Mouse (Mus musculus): ENCODE data around the gene Eif1ad. TPM values are rescaled to one million over a fixed set of nuclear protein-coding genes. Genes with fewer than 3 reads are reported as not detected.

The Eif1ad gene
- polyA plus RNA-seq, 2 experiments, result 22.0 to 22.9 TPM

GRCm38 (mm10) chr19:5419630-5420029, 53.1 kb downstream of the Eif1ad start:
- H3K36me3 ChIP-seq (replicated peaks; ENCODE audit: control insufficient read depth, insufficient read depth, low read depth), result peaks cover 2% of the 10 kb centered on the region
- WGBS (ENCODE audit: insufficient replicate concordance), result 59% methylated on average over 9 of the region's 9 CpGs
- H3K4me3 ChIP-seq (ENCODE audit: insufficient read depth in 1 of 2, low read depth in 2 of 2, low read length in 2 of 2), result no peak overlapping the region
- no peak overlapping the region for H3K9ac ChIP-seq (replicated peaks)
- ATAC-seq (ENCODE audit: insufficient read depth), result no peak
- H3K9me3 ChIP-seq (ENCODE audit: control insufficient read depth, low read length), result no peaks in the 10 kb centered on the region
- H3K4me2 ChIP-seq (ENCODE audit: low read depth), result no peak overlapping the region
- no peak for DNase-seq (ENCODE audit: low read depth in 3 of 3, low spot score in 3 of 3)
- peaks cover 5% of the 10 kb centered on the region in 2 experiments; a peak in 2 of 4 replicates for H3K4me1 ChIP-seq (replicated peaks; ENCODE audit: control insufficient read depth in 2 of 2, insufficient read depth in 2 of 2, low read length in 1 of 2)
- H3K27ac ChIP-seq, result no peak overlapping the region
- TF ChIP-seq EP300 (IDR thresholded peaks at IDR 0.05; ENCODE audit: low read depth) (no peak), CTCF (IDR thresholded peaks at IDR 0.05; ENCODE audit: low read depth) (no peak)
- H3K27me3 ChIP-seq (ENCODE audit: control insufficient read depth, insufficient read depth, low read length), result no peaks in the 10 kb centered on the region

GRCm38 (mm10) chr19:5420579-5420978, 54.0 kb downstream of the Eif1ad start:
- TF ChIP-seq CTCF (IDR thresholded peaks at IDR 0.05; ENCODE audit: low read depth), result no peak
- TF ChIP-seq EP300 (IDR thresholded peaks at IDR 0.05; ENCODE audit: low read depth), result no peak
- Histone ChIP-seq H3K4me3 (ENCODE audit: insufficient read depth in 1 of 2, low read depth in 2 of 2, low read length in 2 of 2) (no peak overlapping the region), H3K9ac (replicated peaks) (no peak overlapping the region), H3K4me2 (ENCODE audit: low read depth) (no peak overlapping the region), H3K9me3 (ENCODE audit: control insufficient read depth, low read length) (no peaks in the 10 kb centered on the region), H3K27ac (no peak overlapping the region), H3K36me3 (replicated peaks; ENCODE audit: control insufficient read depth, insufficient read depth, low read depth) (peaks cover 2% of the 10 kb centered on the region), H3K4me1 (replicated peaks; ENCODE audit: control insufficient read depth in 2 of 2, insufficient read depth in 2 of 2, low read length in 1 of 2) (peaks cover 5% of the 10 kb centered on the region in 2 experiments; a peak in 2 of 4 replicates), H3K27me3 (ENCODE audit: control insufficient read depth, insufficient read depth, low read length) (no peaks in the 10 kb centered on the region)
- WGBS (ENCODE audit: insufficient replicate concordance), result 70% methylated on average over 6 of the region's 6 CpGs
- no peak for DNase-seq (ENCODE audit: low read depth in 3 of 3, low spot score in 3 of 3)
- no peak for ATAC-seq (ENCODE audit: insufficient read depth)

Other genes starting within 250 kb of the Eif1ad start
- gene Klc2, start 248.2 kb upstream of the Eif1ad start, polyA plus RNA-seq (2012; rRNA removed), result 2.3 and 3.5 TPM in 2 replicates
- 1.3 and 1.6 TPM in 2 replicates for gene Klc2, start 248.2 kb upstream of the Eif1ad start, polyA plus RNA-seq (2014; fragmentation: Nextera tagmentation; extraction: Ambion mirVana)
- gene Pacs1, start 93.6 kb upstream of the Eif1ad start, polyA plus RNA-seq (2012; rRNA removed), result 8.3 and 10.5 TPM in 2 replicates
- 8.2 and 9.9 TPM in 2 replicates for gene Pacs1, start 93.6 kb upstream of the Eif1ad start, polyA plus RNA-seq (2014; fragmentation: Nextera tagmentation; extraction: Ambion mirVana)
- gene Sf3b2, start 71.3 kb upstream of the Eif1ad start, polyA plus RNA-seq (2012; rRNA removed), result 45.0 and 52.5 TPM in 2 replicates
- 98.4 and 116 TPM in 2 replicates for gene Sf3b2, start 71.3 kb upstream of the Eif1ad start, polyA plus RNA-seq (2014; fragmentation: Nextera tagmentation; extraction: Ambion mirVana)
- gene Gal3st3, start 68.4 kb upstream of the Eif1ad start, polyA plus RNA-seq (2012; rRNA removed), result 0.03 and 0.08 TPM in 2 replicates
- gene Gal3st3, start 68.4 kb upstream of the Eif1ad start, polyA plus RNA-seq (2014; fragmentation: Nextera tagmentation; extraction: Ambion mirVana), result 0.04 TPM in 1 of 2 replicates, not detected in the other
- not detected in 2 replicates for gene Catsper1, start 31.0 kb upstream of the Eif1ad start, polyA plus RNA-seq (2012; rRNA removed)
- gene Catsper1, start 31.0 kb upstream of the Eif1ad start, polyA plus RNA-seq (2014; fragmentation: Nextera tagmentation; extraction: Ambion mirVana), result not detected in 2 replicates
- gene Cst6, start 17.2 kb upstream of the Eif1ad start, polyA plus RNA-seq (2012; rRNA removed), result 0.01 and 0.06 TPM in 2 replicates
- gene Cst6, start 17.2 kb upstream of the Eif1ad start, polyA plus RNA-seq (2014; fragmentation: Nextera tagmentation; extraction: Ambion mirVana), result 0.43 TPM in 1 of 2 replicates, not detected in the other
- gene Banf1, start 427 bp downstream of the Eif1ad start, polyA plus RNA-seq (2012; rRNA removed), result 116 and 125 TPM in 2 replicates
- 263 and 278 TPM in 2 replicates for gene Banf1, start 427 bp downstream of the Eif1ad start, polyA plus RNA-seq (2014; fragmentation: Nextera tagmentation; extraction: Ambion mirVana)
- gene Sart1, start 22.0 kb downstream of the Eif1ad start, polyA plus RNA-seq (2012; rRNA removed), result 13.1 and 21.7 TPM in 2 replicates
- 24.1 and 26.6 TPM in 2 replicates for gene Sart1, start 22.0 kb downstream of the Eif1ad start, polyA plus RNA-seq (2014; fragmentation: Nextera tagmentation; extraction: Ambion mirVana)
- gene Tsga10ip, start 35.8 kb downstream of the Eif1ad start, polyA plus RNA-seq (2012; rRNA removed), result not detected in 2 replicates
- gene Tsga10ip, start 35.8 kb downstream of the Eif1ad start, polyA plus RNA-seq (2014; fragmentation: Nextera tagmentation; extraction: Ambion mirVana), result 0.09 TPM in 1 of 2 replicates, not detected in the other
- gene Drap1, start 58.2 kb downstream of the Eif1ad start, polyA plus RNA-seq (2012; rRNA removed), result 38.6 and 64.0 TPM in 2 replicates
- gene Drap1, start 58.2 kb downstream of the Eif1ad start, polyA plus RNA-seq (2014; fragmentation: Nextera tagmentation; extraction: Ambion mirVana), result 58.5 and 58.9 TPM in 2 replicates
- 16.7 and 19.9 TPM in 2 replicates for gene AI837181, start 58.4 kb downstream of the Eif1ad start, polyA plus RNA-seq (2012; rRNA removed)
- gene AI837181, start 58.4 kb downstream of the Eif1ad start, polyA plus RNA-seq (2014; fragmentation: Nextera tagmentation; extraction: Ambion mirVana), result 10.7 and 11.9 TPM in 2 replicates
- 0.02 TPM in 1 of 2 replicates, not detected in the other for gene Fosl1, start 80.8 kb downstream of the Eif1ad start, polyA plus RNA-seq (2012; rRNA removed)
- gene Fosl1, start 80.8 kb downstream of the Eif1ad start, polyA plus RNA-seq (2014; fragmentation: Nextera tagmentation; extraction: Ambion mirVana), result not detected in 2 replicates
- gene Ccdc85b, start 91.2 kb downstream of the Eif1ad start, polyA plus RNA-seq (2012; rRNA removed), result 1.00 and 1.4 TPM in 2 replicates
- gene Ccdc85b, start 91.2 kb downstream of the Eif1ad start, polyA plus RNA-seq (2014; fragmentation: Nextera tagmentation; extraction: Ambion mirVana), result 1.0 and 1.2 TPM in 2 replicates
- 19.1 and 22.9 TPM in 2 replicates for gene Fibp, start 93.9 kb downstream of the Eif1ad start, polyA plus RNA-seq (2012; rRNA removed)
- gene Fibp, start 93.9 kb downstream of the Eif1ad start, polyA plus RNA-seq (2014; fragmentation: Nextera tagmentation; extraction: Ambion mirVana), result 20.8 and 30.6 TPM in 2 replicates
- 0.27 and 0.37 TPM in 2 replicates for gene Ctsw, start 101.8 kb downstream of the Eif1ad start, polyA plus RNA-seq (2012; rRNA removed)
- 0.21 and 0.25 TPM in 2 replicates for gene Ctsw, start 101.8 kb downstream of the Eif1ad start, polyA plus RNA-seq (2014; fragmentation: Nextera tagmentation; extraction: Ambion mirVana)
- gene Efemp2, start 107.2 kb downstream of the Eif1ad start, polyA plus RNA-seq (2012; rRNA removed), result 11.4 and 17.5 TPM in 2 replicates
- gene Efemp2, start 107.2 kb downstream of the Eif1ad start, polyA plus RNA-seq (2014; fragmentation: Nextera tagmentation; extraction: Ambion mirVana), result 11.4 and 11.6 TPM in 2 replicates
- 11.3 and 11.4 TPM in 2 replicates for gene Mus81, start 121.7 kb downstream of the Eif1ad start, polyA plus RNA-seq (2012; rRNA removed)
- gene Mus81, start 121.7 kb downstream of the Eif1ad start, polyA plus RNA-seq (2014; fragmentation: Nextera tagmentation; extraction: Ambion mirVana), result 13.8 and 15.6 TPM in 2 replicates
- gene Cfl1, start 123.7 kb downstream of the Eif1ad start, polyA plus RNA-seq (2012; rRNA removed), result 432 and 443 TPM in 2 replicates
- gene Cfl1, start 123.7 kb downstream of the Eif1ad start, polyA plus RNA-seq (2014; fragmentation: Nextera tagmentation; extraction: Ambion mirVana), result 1,304 and 1,332 TPM in 2 replicates
- 0.81 TPM in 2 replicates for gene 1700020D05Rik, start 137.0 kb downstream of the Eif1ad start, polyA plus RNA-seq (2012; rRNA removed)
- gene 1700020D05Rik, start 137.0 kb downstream of the Eif1ad start, polyA plus RNA-seq (2014; fragmentation: Nextera tagmentation; extraction: Ambion mirVana), result not detected in 2 replicates
- 9.0 and 9.3 TPM in 2 replicates for gene Snx32, start 143.8 kb downstream of the Eif1ad start, polyA plus RNA-seq (2012; rRNA removed)
- 4.7 and 5.5 TPM in 2 replicates for gene Snx32, start 143.8 kb downstream of the Eif1ad start, polyA plus RNA-seq (2014; fragmentation: Nextera tagmentation; extraction: Ambion mirVana)
- 0.01 and 0.02 TPM in 2 replicates for gene Ovol1, start 193.9 kb downstream of the Eif1ad start, polyA plus RNA-seq (2012; rRNA removed)
- not detected in 2 replicates for gene Ovol1, start 193.9 kb downstream of the Eif1ad start, polyA plus RNA-seq (2014; fragmentation: Nextera tagmentation; extraction: Ambion mirVana)
- 1.3 and 1.5 TPM in 2 replicates for gene Ap5b1, start 201.3 kb downstream of the Eif1ad start, polyA plus RNA-seq (2012; rRNA removed)
- 1.4 and 1.8 TPM in 2 replicates for gene Ap5b1, start 201.3 kb downstream of the Eif1ad start, polyA plus RNA-seq (2014; fragmentation: Nextera tagmentation; extraction: Ambion mirVana)
- 69.9 and 87.7 TPM in 2 replicates for gene Rnaseh2c, start 235.1 kb downstream of the Eif1ad start, polyA plus RNA-seq (2012; rRNA removed)
- gene Rnaseh2c, start 235.1 kb downstream of the Eif1ad start, polyA plus RNA-seq (2014; fragmentation: Nextera tagmentation; extraction: Ambion mirVana), result 115 and 129 TPM in 2 replicates
- 21.0 and 25.6 TPM in 2 replicates for gene Kat5, start 243.5 kb downstream of the Eif1ad start, polyA plus RNA-seq (2012; rRNA removed)
- 8.5 and 10.0 TPM in 2 replicates for gene Kat5, start 243.5 kb downstream of the Eif1ad start, polyA plus RNA-seq (2014; fragmentation: Nextera tagmentation; extraction: Ambion mirVana)

Data from liver, embryonic 14.5 days (tissue).